Mouse (Mus musculus) embryo, embryonic 11 days (tissue): ENCODE measurements at regions not wholly inside any gene's neighbourhood (a gene's known extent, or its start where the extent isn't known, plus 50 kb on each side); places are given as distances from the start of the nearest gene placed in this dataset.
"Not testable (repeated sequence)": the region's sequence is repeated elsewhere in the genome, so short reads cannot be mapped to it uniquely, and the experiment has no call there.

ENCODE experiments used
- DNase-seq: peaks from one replicate; pipeline ENCODE4 v3.0.0-alpha.2; 2015

- DNase-seq = no peak
Measured at GRCm38 (mm10) chr3:101224091-101224490, 63.6 kb downstream of the Cd2 start.

DNA sequence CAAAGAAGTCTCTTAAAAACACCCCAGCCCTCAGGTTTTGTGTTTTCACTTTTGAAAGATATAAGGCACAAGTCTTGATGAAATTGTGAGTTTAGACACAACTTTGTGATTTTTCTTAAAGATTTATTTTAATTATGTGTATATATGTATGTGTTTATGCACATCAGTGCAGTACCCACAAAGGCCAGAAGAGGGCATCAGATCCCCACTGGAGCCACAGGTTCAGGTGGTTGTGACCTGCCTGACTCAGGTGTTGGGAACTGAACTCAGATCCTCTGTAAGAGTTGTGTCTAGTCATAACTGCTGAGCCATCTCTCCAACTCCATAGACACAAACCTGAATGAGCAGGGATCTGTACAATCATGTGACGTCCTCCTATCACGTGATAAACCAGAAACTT is 67.8 kb downstream of the Cd2 start:
- DNase-seq = no peak

GRCm38 (mm10) chr3:101216711-101217110 is 71.0 kb downstream of the Cd2 start:
- DNase-seq = no peak

- no peak for DNase-seq
Measured at GRCm38 (mm10) chr3:101213212-101213562, 74.6 kb downstream of the Cd2 start.

- DNase-seq = peak; percentile 68
Measured at GRCm38 (mm10) chr3:101212403-101213211, 75.1 kb downstream of the Cd2 start.

DNA sequence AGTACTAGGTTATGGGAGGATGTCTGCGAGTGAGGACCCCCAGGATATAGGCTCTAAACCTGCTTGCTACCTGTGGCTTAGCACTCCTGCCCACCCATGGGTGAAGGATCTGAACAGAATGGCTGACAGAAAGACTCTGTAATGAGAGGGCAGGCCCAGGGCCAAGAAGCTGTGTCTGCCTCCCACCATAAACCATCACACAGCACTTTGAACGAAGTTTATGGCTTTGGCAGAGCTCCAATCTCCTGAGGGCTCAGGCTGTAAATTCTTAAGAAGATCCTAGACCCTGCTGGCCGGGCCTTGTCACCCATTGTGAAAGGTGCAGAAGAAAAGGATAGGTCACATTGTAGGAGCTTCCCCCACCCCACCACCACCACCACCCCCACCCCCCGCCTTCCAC is 75.8 kb downstream of the Cd2 start:
- peak; percentile 39 for DNase-seq

DNA sequence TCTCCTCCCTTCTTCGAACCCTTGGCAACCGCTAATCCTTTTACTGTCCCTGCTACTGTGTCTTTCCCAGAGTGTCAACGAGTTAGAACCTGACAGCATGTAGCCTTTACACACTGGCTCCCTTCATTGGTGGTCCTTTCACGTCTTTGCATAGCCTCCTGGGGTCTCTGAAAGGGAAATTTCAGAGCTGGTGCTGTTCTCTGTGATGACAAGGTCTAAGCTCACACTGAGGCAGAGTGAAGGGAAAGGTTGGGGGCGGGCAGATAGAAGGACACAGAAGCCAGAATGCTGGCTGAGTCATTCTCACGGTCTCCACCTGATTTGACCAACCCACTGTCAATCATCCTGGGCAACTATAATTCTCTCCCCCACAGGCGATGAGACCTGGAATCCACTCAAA is 78.2 kb downstream of the Cd2 start:
- no peak for DNase-seq

DNA sequence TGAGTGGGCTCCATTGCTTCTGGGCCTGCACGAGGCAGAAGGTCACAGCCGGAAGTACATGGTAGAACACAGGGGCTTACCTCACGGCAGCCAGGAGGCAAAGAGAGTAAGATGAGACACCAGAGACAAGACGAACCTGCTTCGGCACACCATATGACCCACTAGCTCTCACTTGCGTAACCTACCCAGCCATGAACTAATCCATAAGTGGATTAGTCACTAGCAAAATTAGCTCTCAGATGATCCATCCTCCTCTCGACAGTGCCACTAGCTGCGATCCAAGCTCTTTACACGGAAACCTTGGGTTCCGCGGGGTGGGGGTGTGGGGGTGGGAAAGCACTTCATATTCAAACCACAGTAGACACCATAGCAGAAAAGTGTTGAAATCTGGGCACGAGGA is 79.0 kb downstream of the Cd2 start:
- DNase-seq = no peak

GRCm38 (mm10) chr3:101206172-101206571 is 81.6 kb downstream of the Cd2 start:
- not testable (repeated sequence) for DNase-seq

GRCm38 (mm10) chr3:101194725-101195124 is 84.6 kb upstream of the Ptgfrn start:
- no peak for DNase-seq

- no peak for DNase-seq
Measured at GRCm38 (mm10) chr3:101194319-101194718, 84.2 kb upstream of the Ptgfrn start.

DNA sequence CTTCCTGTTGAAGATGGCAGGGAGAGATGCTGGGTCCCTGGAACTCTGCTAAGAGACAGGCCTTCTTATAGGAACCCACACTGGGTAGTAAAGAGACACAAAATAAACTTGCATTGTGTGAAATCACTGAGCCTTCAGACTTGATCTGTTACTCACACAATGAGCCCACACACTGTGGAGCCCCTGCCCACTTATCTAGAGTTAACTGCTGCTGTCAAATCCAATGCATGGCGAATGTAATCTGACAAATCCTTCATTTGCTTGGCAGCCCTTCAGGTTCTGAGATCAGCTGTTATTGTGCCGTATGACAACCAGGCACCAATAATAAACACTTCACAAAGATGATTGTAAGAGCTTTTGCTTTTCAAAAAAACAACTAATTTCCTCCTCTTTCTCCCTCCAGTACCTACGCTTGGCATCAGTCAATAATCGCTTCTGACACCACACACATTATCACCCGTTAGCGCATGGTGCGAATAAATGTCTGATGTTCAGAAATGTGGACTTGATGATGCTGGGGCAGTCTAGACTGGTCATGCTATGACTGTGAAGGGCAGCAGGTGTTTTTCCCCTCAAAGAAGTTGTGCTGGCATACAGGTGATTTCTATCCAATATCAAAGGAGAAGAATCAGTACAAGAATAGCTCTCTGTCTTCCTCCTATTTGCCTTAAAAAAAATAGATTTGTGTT is 81.4 kb upstream of the Ptgfrn start:
- DNase-seq = no peak

- DNase-seq = no peak
Measured at GRCm38 (mm10) chr3:101181958-101182357, 71.9 kb upstream of the Ptgfrn start.

GRCm38 (mm10) chr3:101173954-101174353 is 63.9 kb upstream of the Ptgfrn start:
- no peak for DNase-seq

- peak; percentile 67 for DNase-seq
Measured at GRCm38 (mm10) chr3:101170037-101171019, 60.2 kb upstream of the Ptgfrn start.

DNA sequence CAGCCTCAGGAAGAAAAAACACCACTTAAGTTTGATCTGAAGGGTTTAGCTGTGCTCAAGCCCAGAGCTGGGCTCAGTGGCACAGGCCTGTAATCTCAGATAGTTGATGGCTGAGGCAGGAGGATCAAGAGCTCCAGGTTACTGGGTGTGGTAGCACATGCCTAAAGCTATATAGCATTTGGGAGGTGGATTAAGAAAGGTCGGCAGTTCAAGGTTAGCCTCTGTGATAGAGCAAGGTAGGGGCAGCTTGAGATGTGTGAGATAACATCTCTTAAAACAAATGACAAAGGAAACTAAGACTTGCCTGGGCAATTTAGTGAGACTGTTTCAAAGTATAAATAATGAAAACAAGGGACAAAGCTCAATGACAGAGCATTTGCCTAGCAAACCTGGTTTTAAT is 56.9 kb upstream of the Ptgfrn start:
- no peak for DNase-seq

GRCm38 (mm10) chr3:101166580-101166979 is 56.5 kb upstream of the Ptgfrn start:
- no peak for DNase-seq

DNA sequence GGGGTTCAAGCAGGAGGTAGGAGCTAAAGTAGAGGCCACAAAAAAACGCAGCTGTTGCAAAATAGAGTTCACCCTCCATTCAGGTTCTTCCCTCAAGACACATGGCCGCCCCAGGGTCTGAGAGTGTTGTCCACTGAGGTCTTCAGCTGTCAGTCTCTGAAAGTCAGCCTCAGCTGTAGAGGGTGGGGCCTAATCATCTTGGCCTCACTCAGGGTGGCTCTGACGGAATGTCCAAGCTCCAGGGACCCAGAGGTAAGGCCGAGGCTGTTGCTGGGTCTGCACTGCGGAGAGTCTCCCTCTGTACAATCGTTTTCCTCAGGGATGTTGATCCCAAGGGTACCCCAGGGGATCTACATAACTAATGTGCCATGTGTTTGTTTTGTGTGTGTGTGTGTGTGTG is 55.2 kb upstream of the Ptgfrn start:
- DNase-seq = no peak

- DNase-seq = no peak
Measured at GRCm38 (mm10) chr3:101164771-101165170, 54.7 kb upstream of the Ptgfrn start.

GRCm38 (mm10) chr3:101163991-101164434 is 53.9 kb upstream of the Ptgfrn start:
- DNase-seq = no peak

GRCm38 (mm10) chr3:101163160-101163990 is 53.3 kb upstream of the Ptgfrn start:
- DNase-seq = peak; percentile 36

DNA sequence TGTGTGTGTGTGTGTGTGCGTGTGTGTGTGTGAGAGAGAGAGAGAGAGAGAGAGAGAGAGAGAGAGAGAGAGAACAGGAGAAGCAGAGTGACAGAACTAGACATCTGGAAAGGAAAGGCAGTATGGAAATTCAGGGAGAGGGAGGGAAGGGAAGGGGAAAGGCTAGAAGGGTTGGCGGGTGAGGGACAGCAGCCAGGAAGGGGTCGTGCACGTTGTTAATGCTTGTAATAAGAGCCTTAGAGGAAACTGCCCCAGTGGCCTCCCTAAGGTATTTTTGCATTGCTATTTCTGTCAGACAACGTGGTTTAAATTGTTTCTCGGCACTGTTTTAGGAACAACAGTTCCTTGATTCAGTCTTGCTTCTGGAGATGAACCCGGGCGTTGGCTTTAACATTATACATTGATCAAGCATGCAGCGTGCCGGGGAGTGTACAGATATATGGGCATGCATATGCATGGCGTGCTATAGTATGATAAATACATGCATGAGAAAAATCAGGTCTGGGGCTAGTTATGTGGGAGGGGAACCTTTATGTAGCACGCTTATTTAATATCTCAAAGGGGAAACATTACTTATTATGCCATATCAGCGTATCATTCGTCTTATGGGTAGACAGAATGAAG is 52.6 kb upstream of the Ptgfrn start:
- DNase-seq = peak; percentile 72
